In genomic region chr12:33360729-33361128, GRCm38 (mm10) we compare ENCODE assay signal across 8 mouse cellular contexts. TPM values are rescaled to one million over a fixed set of nuclear protein-coding genes. Genes with fewer than 3 reads are reported as not detected.
DNase-seq lines count a peak whose midpoint lies in the region; ATAC-seq and TF ChIP-seq lines count a peak whose summit lies in the region.

No protein-coding gene starts in this region.

- H3K4me1 ChIP-seq in heart, adult 2 months (ENCODE audit: control insufficient read depth, insufficient read depth, low read length) = no peaks in the 10 kb centered on the region
- H3K4me1 ChIP-seq in heart, embryonic 12.5 days (replicated peaks) = peaks cover 12% of the 10 kb centered on the region
- H3K4me1 ChIP-seq in midbrain, postnatal 0 days (ENCODE audit: insufficient read depth, low read length) = no peaks in the 10 kb centered on the region

- intact Hi-C loops in heart, adult 2 months (cut with DNase I) = no loop called here

- H3K79me2 ChIP-seq in heart, adult 2 months (replicated peaks; ENCODE audit: control insufficient read depth, insufficient read depth, low read length) = no peaks in the 10 kb centered on the region

- no peak for TF ChIP-seq CTCF in heart, adult 2 months (IDR thresholded peaks at IDR 0.05)
- TF ChIP-seq CTCF in midbrain, postnatal 0 days (IDR thresholded peaks at IDR 0.05) = no peak

- H3K4me2 ChIP-seq in heart, embryonic 12.5 days = no peak overlapping the region
- H3K4me2 ChIP-seq in midbrain, postnatal 0 days (ENCODE audit: low read depth, low read length, poor library complexity, severe bottlenecking) = no peak overlapping the region

- 34% methylated on average over 6 of the region's 6 CpGs for WGBS in heart, adult 2 months
- 64% methylated on average over 6 of the region's 6 CpGs for WGBS in heart, embryonic 12.5 days
- 53% methylated on average over 6 of the region's 6 CpGs for WGBS in midbrain, postnatal 0 days

- no peak overlapping the region for H3K4me3 ChIP-seq in heart, adult 2 months
- H3K4me3 ChIP-seq in heart, embryonic 12.5 days = no peak overlapping the region
- H3K4me3 ChIP-seq in midbrain, postnatal 0 days (ENCODE audit: low read depth, low read length) = no peak overlapping the region

- TF ChIP-seq POLR2A in heart, adult 2 months (IDR thresholded peaks at IDR 0.05; ENCODE audit: insufficient read depth, low read depth, low read length) = no peak

- H3K9me3 ChIP-seq in heart, embryonic 12.5 days (replicated peaks) = no peaks in the 10 kb centered on the region
- no peaks in the 10 kb centered on the region for H3K9me3 ChIP-seq in midbrain, postnatal 0 days (ENCODE audit: low read length)

- H3K9ac ChIP-seq in heart, adult 2 months (ENCODE audit: low read depth, low read length) = no peak overlapping the region
- no peak overlapping the region for H3K9ac ChIP-seq in heart, embryonic 12.5 days
- no peak overlapping the region for H3K9ac ChIP-seq in midbrain, postnatal 0 days (replicated peaks; ENCODE audit: low read length, poor library complexity, severe bottlenecking)

- no peak for ATAC-seq in heart, embryonic 12.5 days (ENCODE audit: insufficient number of reproducible peaks, low FRiP score)
- no peak for ATAC-seq in midbrain, postnatal 0 days (ENCODE audit: low FRiP score)

- peak; percentile 57 to 63 for DNase-seq in heart, adult 2 months
- DNase-seq in adipocyte (ENCODE audit: low spot score) = peak; percentile 85
- DNase-seq in cerebellum, postnatal 4 days (ENCODE audit: low spot score in 2 of 2) = peak; percentile 69 to 92
- DNase-seq in kidney, postnatal 14 days = peak; percentile 65
- DNase-seq in midbrain, postnatal 0 days (ENCODE audit: low spot score) = peak; percentile 87
- no peak for DNase-seq in T-cell, adult 2 months (ENCODE audit: low spot score)
- DNase-seq in urinary bladder, adult 18-20 months (ENCODE audit: low spot score in 2 of 2) = no peak

- TF ChIP-seq EP300 in heart, adult 2 months (IDR thresholded peaks at IDR 0.05; ENCODE audit: insufficient read depth, low read depth, low read length) = no peak

- no peaks in the 10 kb centered on the region for H3K27me3 ChIP-seq in heart, adult 2 months (ENCODE audit: control insufficient read depth, insufficient read depth, low read length)
- no peaks in the 10 kb centered on the region for H3K27me3 ChIP-seq in heart, embryonic 12.5 days (replicated peaks)
- no peaks in the 10 kb centered on the region for H3K27me3 ChIP-seq in midbrain, postnatal 0 days (ENCODE audit: insufficient read depth, low read length)

- no peaks in the 10 kb centered on the region for H3K36me3 ChIP-seq in heart, adult 2 months (ENCODE audit: control insufficient read depth, insufficient read depth, low read length)
- H3K36me3 ChIP-seq in heart, embryonic 12.5 days = peaks cover 9% of the 10 kb centered on the region
- H3K36me3 ChIP-seq in midbrain, postnatal 0 days (ENCODE audit: insufficient read depth, low read length) = peaks cover 14% of the 10 kb centered on the region

- no peak overlapping the region for H3K27ac ChIP-seq in heart, adult 2 months
- H3K27ac ChIP-seq in heart, embryonic 12.5 days (ENCODE audit: poor library complexity, severe bottlenecking) = no peak overlapping the region
- no peak overlapping the region for H3K27ac ChIP-seq in midbrain, postnatal 0 days (ENCODE audit: low read depth, low read length)

RNA-seq across cellular contexts. Expression of gene Efcab10, which starts 33.9 kb away (rescaled TPM):
- not detected for total RNA-seq in heart, adult 2 months (2021)
- 0.37 TPM in 1 of 2 replicates, not detected in the other for polyA plus RNA-seq in heart, adult 2 months (2012; rRNA removed)
- polyA plus RNA-seq in heart, embryonic 12.5 days (2016; fragmentation: Nextera tagmentation; extraction: Ambion mirVana) = not detected in 2 replicates
- 0.76 TPM in 1 of 2 replicates, not detected in the other for total RNA-seq in midbrain, postnatal 0 days (2014; rRNA removed)
- polyA plus RNA-seq in midbrain, postnatal 0 days (2015; fragmentation: Nextera tagmentation; extraction: Ambion mirVana) = 6.2 and 6.6 TPM in 2 replicates

Comparison
In these comparisons a context has a peak if more than half of its experiments do, and no peak if none do; other contexts are left out.
1. DNase-seq: peak in heart, adult 2 months (2 of 2), adipocyte (single experiment), cerebellum, postnatal 4 days (2 of 2), kidney, postnatal 14 days (single experiment) and midbrain, postnatal 0 days (single experiment); none in T-cell, adult 2 months (single experiment) and urinary bladder, adult 18-20 months (0 of 2).